Mouse (Mus musculus): ENCODE data around the gene Robo1. TPM values are rescaled to one million over a fixed set of nuclear protein-coding genes. Genes with fewer than 3 reads are reported as not detected.

Gene Robo1
- total RNA-seq, 2 experiments from 2014 or later = not detected

DNA sequence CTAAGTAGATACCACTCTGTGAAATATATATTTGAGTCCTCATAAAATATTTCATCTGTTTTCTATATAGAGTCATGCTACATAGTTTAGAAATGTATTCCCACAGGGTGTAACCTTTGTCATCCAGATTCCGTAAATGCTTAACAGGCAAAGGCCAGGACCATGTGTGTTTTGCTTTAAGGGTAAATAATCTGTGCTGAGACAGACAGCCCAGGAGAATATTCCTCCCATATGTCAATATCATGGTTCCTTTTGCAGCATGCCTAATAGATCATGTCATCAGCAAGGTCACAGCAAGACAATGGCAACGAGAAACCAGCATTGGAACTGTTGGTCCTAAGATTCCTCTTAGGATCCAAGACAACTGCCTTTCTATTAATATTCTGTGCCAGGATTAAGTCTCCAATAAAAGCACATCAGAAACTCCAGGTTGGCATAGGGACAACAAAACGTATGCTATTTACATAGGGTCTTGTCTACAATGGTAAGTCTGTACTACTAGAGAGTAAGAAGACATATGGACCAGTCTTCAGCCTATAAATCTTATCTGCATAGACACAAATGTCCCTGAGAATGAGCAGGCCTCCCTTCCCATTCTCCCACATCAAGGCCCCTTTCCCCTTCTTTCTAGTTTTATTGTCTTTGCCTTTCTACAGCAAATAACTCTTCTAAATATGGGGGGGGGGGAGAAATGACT lies 279.4 kb downstream of the Robo1 start:
- no peak for ATAC-seq (replicated peaks; ENCODE audit: poor library complexity)

DNA sequence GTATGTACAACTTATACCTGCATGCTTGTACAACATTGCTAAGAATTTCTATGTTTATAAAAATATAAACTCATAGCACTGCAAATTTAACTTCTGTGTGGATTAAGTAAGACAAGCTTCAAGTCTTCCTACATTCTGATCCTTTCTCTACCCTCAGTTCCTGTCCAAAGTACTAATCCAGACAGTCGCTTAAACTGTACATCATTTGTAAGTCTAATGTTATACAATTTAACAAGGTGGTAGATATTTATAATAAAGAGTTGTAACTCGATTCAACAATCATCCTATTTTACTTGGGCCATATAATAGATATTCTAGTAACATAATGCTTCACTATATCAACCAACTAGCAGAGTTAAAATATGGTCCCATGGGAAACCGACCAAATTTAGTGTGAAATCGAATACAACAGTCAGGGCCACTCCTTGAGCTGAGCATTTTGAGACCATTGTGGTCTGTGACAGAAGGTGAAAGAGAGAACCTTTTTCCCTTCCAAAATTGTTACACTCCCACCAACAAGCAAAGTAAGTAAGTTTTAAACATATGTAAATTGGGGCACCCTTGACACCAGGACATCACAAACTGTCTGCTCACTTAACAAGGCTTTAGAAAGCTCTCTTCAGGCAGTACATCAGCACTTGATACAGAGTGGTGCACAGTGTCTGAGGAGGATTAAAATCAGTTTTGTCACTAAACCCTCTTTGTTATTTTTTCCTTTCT lies 295.5 kb downstream of the Robo1 start:
- no peak for ATAC-seq (replicated peaks; ENCODE audit: poor library complexity)

DNA sequence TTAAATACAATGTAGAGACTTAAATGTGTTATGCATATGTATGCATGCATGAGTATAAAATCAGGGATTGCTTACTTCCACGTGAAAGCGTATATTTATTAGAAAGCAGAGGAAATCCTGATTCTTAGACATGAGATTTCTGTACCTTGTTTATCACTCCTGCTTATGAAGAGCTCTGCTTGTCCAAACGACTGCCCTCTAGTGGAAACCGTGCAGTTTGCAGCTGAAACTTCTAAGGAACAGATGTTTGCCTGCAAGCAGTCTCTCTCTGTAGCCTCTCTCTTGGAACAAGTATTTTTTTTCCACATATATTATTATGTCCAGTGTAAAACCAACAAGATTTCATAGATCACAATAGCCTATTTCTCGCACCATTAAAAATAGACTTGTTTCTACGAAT lies 297.0 kb downstream of the Robo1 start:
- ATAC-seq (replicated peaks; ENCODE audit: poor library complexity) = peak; percentile 76

DNA sequence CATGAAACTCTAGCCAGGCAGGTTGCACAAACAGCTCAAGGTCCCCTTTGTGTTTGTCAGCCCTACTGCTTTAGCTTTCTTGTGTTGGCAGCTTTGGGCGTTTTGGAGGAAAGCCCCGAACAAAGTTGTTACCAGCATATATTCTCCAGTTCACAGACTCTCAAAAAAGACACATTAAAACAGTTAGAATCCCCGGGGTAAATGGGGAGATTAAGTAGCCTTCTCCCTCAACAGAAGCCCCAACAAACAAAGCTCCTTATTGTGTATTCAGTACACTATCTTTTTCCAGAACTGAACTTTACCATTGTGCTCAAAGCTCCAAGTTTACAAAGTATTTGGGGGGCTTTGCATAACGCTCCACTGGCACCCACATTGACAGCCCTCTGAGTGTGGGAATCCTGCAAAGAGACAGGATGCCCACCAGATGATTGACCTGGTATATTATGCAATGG lies 302.6 kb downstream of the Robo1 start:
- no peak for ATAC-seq (replicated peaks; ENCODE audit: poor library complexity)

DNA sequence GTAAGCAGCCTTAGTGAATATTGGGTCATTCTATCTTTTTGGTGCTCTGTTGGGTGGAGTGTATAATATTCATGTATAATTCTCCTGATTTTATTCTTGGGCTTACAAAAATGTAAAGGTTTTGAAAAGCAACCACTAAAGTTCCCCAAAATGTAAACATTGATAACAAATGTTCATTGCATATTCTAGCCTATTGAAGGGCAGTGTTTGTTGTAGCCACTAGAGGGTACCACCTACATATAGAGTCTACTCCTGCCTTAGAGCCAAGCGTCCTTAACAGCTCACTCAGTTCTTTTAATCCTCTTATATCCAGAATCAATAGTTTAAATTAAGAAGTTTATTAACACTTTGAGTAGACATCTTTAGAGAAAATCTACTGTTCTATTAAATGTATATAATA lies 306.8 kb downstream of the Robo1 start:
- ATAC-seq (replicated peaks; ENCODE audit: poor library complexity) = peak; percentile 69

DNA sequence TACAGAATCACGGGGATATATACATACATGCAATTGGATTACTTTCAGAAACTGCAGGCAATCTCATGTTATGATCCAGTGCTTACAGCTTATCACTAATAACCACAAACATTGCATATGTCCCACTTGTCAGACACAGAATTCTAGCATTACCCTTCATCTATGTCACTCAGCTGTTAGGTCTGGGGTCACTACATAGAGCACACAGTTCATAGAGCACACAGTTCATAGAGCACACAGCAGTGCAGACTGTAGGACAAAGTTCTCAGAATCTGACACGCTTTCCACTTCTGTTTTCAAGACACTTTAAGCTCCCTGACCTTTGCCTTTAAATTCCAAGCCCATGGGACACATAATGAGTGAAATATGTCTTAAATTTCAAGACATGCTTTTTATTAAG lies 307.3 kb downstream of the Robo1 start:
- ATAC-seq (replicated peaks; ENCODE audit: poor library complexity) = no peak

DNA sequence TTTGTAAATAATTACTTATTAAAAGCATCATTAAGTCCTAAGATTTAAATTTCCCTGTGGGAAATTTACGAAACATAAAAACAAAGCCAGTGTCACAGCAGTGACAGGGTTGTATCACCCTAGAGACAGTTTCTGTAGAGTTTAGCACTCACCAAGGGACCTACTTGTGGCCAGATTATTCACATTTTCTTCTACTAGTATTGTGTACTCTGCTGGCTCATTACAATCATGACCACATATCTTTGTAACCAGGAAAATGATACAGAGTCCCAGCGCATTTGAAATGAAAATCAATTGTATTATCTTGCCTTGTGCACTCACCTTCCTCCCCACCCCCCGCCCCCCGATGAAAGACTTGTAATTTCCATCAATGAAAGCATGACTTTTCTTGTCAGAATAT lies 314.3 kb downstream of the Robo1 start:
- ATAC-seq (replicated peaks; ENCODE audit: poor library complexity) = no peak

DNA sequence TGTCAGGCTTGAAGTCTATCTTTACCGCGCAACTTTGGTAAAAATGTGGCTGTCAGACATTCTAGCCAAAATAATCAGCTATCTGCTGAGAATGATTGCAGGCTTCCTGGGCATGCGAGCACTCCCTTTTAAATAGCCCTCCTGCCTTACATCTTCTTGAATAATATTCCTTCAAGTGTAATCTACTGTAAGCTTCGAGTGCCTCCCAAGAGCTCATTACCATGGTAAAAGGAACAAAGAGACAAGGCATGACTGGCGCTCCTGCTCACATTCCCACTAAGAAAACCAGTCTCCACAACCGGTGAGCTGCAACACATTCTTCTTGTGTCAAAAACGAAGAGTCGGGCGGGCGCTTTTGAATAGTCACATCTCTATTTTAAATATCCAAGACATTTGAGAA lies 314.8 kb downstream of the Robo1 start:
- ATAC-seq (replicated peaks; ENCODE audit: poor library complexity) = no peak

DNA sequence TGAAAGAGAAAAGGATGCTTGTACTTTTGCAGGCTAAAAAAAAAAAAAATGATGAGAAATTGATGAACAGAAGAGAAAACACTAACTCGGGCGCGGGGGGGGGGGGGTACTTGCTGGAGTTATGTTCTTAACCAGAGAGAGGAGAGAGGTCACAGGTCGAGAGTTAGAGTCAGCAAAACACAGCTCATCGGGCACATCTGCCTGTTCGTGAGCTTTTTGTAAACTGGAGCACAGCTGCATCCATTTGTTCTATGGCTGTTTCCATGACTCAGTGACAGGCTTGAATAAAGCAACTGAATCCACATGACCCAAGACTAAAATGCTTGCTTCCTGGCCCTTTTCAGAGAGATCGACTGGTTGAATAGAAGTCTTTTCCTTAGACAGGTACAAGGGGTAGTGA lies 325.7 kb downstream of the Robo1 start:
- ATAC-seq (replicated peaks; ENCODE audit: poor library complexity) = no peak

DNA sequence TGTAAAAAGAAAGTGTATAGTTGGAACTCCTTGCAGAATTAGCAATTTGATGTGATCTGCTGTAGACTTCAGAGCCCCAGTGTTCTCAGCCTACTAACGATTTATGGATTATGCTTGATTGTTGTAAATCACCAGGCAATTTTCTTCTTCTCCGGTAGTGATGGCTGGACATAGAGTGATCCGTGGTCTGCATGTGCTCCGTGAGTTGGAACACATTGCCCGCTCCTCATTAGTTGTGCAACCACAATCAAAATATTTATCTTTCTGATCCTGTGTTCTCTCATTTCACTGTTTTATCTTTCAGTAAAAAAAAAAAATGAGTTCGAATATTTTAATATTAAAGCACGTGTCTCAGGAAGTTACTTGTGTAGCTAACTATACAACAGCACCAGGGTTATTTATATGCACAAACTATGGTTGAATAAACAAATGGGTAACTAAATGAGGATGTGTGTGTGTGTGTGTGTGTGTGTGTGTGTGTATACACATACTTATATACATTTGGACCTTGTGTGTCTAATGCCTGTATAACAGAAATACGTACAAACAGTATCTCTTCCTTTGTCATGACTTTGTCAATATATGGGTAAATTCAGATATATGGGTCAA lies 331.3 kb downstream of the Robo1 start:
- ATAC-seq (replicated peaks; ENCODE audit: poor library complexity) = no peak

DNA sequence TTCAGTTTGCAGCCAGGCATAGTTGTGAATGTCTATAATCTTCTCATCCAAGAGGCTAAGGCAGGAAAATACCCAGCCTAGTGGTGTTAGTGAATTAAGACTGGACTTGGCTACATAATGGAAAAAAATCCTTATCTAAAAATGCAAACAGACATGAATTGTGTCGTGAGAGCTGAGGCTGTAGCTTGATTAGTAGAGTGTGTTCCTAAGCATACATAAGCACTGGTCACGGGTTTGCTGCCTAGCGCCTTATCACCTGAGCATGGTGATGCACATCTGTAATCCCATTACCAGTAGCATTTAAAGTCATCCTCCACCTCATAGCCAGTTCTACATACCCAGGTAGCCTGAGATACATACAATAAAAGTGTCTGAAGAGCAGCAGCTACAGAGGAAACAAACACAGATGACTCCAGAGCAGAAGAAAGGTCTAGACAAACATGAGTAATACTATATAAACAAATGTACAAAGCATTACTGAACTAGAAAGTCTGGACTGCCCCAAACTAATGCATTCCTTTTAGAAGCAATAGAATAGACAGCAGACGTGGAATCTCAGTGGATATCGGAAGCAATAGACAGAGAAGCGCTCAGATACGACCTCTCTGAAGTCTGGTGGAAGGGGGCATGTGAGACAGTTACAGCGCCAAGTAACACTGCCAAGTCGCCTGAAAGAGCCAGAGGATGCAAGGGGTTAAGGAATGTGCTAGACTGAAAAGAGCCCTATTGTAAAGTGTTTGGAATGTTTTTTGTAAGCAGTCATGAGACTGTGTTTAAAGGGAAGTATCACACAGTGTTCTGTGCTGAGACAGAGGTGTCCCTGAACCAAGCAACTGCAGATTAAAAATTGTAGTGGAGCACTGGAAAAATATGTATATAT lies 333.1 kb downstream of the Robo1 start:
- ATAC-seq (replicated peaks; ENCODE audit: poor library complexity) = no peak

DNA sequence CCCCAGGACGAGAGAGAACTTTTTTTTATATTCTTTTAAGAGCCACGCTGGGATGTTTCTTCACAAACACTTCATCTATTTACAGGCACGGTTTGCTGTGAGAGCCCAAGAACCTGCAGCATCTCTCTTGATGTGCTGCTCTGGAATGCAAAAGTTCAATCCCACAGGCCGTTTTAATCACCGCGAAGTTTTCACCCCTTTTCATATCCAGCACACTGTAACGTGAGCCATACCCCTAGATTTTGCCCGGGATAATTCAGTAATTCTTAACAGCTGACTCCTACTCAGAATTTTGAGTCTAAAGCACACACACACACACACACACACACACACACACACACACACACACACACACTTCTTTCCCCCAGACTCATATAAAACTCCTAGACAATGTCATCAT lies 337.8 kb downstream of the Robo1 start:
- no peak for ATAC-seq (replicated peaks; ENCODE audit: poor library complexity)

DNA sequence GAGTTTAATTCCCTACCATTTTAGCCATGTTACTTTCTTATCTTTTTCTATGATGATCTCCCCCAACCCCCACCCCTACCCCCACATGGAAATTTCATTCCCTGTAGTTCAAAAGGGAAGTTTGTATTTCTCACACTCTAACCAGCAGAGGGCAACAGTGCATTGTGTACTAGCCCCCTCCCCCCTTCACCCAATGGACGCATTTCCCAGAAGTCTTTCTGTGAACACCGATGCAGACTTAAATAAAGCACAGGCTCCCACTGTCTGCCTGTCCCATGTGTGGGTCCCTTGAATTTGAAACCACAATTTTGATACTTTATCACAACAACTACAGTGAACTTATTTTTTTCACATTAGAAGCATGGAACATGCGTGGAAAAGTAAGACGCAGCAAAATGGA lies 341.2 kb downstream of the Robo1 start:
- ATAC-seq (replicated peaks; ENCODE audit: poor library complexity) = peak; percentile 79

DNA sequence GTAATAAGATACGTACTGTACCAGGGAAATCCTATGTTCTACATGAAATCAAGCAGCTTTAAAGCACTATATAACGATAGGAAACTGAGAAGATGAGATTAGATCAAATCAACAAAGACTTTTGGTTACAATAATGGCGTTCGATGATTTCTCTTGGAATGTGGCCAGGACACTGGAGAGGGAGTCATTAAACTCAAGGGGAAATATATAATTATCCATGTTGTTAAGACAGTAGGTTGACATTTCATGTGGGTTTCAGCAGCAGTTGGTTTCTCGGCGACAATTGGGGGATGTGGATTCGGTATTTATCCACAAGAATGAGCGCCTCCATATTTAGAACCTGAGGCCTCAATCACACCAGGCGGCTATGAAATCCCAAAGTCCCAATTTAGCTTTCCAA lies 347.3 kb downstream of the Robo1 start:
- no peak for ATAC-seq (replicated peaks; ENCODE audit: poor library complexity)

DNA sequence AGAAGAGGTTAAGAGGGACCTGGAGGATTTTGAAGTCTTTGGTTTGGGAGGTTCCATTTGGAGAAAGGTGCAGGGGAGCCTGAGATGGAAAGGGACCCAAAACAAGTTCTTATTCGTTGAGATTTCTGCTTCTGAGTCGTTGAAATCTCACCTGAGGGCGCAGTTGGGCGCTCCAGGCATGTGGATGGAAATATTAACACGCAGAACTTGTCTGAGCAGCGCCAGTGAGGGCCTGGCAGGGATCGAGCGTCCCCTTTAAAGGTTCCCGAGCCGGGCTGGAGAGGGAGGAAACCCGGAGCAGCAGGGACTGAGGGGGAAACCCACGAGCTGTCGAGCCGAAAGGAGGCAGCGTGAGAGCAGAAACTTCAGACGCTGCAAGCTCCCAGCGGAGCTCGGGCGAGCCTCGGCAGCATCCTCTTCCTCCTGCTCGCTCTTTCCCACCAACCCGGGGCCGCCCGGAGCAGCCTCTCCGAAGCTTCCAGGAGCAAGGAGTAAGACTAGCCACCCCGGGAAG lies 354.8 kb downstream of the Robo1 start:
- ATAC-seq (replicated peaks; ENCODE audit: poor library complexity) = peak; percentile 21; the same call in 1 of the 2 replicates

DNA sequence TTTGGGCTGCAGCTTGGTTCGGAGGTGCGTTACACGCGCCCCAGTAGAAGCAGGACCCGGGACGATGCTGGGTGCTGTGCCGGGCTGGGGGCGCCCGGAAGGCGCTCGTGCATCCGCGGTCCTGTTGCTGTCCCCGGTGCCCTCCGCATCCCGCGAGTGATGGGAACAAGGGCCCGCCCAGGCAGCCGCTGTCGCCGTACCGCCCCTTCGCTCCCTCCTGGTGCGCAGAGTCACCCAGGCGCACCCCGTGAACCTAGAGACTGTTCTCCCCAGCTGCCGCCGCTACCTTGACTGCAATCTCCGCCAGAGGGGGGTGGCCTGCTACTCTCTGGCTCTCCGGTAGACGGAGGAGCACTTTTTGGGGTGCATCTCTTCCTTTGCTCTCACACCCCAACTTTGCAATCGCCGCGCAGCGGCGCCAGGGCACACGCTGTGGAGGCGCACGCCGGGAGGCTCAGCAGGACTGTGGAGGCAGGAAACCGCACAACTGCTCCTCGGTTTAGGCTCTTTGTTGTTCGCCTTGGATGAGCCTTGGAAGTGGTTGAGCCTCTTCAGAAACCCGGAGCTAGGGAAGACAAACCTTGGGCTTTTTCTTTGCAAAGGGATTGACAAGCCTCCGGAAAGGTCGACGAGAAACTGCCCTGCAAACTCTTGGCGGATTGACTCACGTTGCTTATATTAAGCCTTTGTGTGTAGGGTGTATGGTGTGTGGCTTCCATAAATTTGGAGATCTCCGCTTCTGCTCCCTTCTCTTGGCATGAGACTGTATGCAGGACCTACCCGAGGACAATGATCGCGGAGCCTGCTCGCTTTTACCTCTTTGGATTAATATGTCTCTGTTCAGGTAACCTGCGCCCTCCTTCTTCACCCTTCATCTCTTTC lies 355.5 kb downstream of the Robo1 start:
- peak; percentile 58 for ATAC-seq (replicated peaks; ENCODE audit: poor library complexity)

DNA sequence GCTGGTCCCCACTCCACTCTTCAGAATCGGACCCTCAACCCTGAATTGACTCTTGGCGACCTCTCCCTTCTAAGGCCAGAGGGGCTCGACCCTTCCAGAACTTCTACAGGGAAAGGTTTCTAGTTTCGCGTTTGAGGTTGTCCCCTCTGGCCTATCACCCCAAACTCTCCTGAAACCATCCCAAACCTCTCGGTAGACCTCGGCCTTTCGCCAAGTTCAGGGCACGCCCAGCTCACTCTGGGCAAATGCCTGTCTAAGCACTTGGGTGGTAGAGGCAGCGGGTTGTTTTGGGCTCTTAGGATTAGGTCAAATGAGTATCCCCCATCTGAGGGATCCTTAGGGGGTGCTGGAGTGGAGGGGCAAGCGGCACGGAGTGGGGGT lies 356.1 kb downstream of the Robo1 start:
- ATAC-seq (replicated peaks; ENCODE audit: poor library complexity) = no peak

DNA sequence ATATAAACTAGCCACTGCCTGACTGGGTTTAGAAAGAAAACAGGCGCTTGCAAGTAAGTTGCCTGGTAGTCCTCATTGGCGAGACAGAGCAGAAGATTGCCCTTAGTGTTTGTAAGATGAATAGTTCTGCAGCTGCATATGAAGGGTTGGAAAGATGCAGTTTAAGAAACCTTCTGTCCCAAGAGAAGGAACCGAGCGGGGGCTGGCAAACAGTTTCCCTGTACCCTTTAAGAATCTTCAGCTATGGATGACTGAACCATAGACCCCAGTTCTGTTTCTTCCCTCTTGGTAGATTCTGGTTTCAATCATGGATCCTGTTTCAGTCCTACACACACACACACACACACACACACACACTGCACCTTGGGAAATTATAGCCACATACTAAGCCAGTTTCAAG lies 356.7 kb downstream of the Robo1 start:
- ATAC-seq (replicated peaks; ENCODE audit: poor library complexity) = no peak

DNA sequence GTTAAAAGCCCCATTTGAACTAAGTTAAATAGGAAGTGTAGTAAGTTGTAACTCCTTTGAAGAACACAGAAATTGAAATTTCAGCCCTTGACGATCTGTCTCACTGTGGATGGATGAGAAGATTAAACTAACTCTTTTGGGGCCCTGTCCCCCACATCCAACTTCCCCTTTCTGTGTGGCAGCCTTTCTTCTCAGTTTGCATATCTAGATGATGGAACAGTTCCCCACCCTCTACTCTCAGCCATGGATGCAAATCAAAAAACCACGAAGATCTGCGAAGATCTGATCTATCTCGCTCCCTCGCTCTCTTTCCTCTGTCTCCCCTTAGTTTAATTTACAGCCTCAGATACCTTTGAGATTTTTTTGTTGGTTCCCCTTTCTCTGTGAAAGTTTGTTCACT lies 357.3 kb downstream of the Robo1 start:
- peak; percentile 45 for ATAC-seq (replicated peaks; ENCODE audit: poor library complexity)

All from megakaryocyte progenitor cell, adult 5-6 weeks (primary cell).